Mouse (Mus musculus): ENCODE measurements around the gene Psmd9. TPM values are rescaled to one million over a fixed set of nuclear protein-coding genes. Genes with fewer than 3 reads are reported as not detected.
"Not testable (repeated sequence)": the region's sequence is repeated elsewhere in the genome, so short reads cannot be mapped to it uniquely, and the experiment has no call there.

The Psmd9 gene
- total and polyA plus RNA-seq, 3 experiments = 22.8 to 50.1 (median 24.2) TPM

GRCm38 (mm10) chr5:123192606-123193150 lies 23.5 kb downstream of the Psmd9 start:
- no peak overlapping the region for H3K4me3 ChIP-seq (ENCODE audit: low read depth, low read length)
- ATAC-seq (ENCODE audit: extremely low read depth, insufficient number of reproducible peaks, low FRiP score, poor library complexity, severe bottlenecking) = no peak

GRCm38 (mm10) chr5:123193436-123193835 lies 24.2 kb downstream of the Psmd9 start:
- DNase-seq (ENCODE audit: low spot score) (no peak), ATAC-seq (ENCODE audit: extremely low read depth, insufficient number of reproducible peaks, low FRiP score, poor library complexity, severe bottlenecking) (no peak)
- Histone ChIP-seq H3K4me1 (ENCODE audit: insufficient read depth, low read depth, low read length) (peaks cover 6% of the 10 kb centered on the region; the same call in 1 of the 2 replicates), H3K36me3 (replicated peaks) (no peaks in the 10 kb centered on the region), H3K9me3 (replicated peaks) (no peaks in the 10 kb centered on the region), H3K4me3 (ENCODE audit: low read depth, low read length) (no peak overlapping the region), H3K27me3 (ENCODE audit: insufficient read depth, low read length) (peaks cover 14% of the 10 kb centered on the region; the same call in 1 of the 2 replicates)
- TF ChIP-seq GATA2 (IDR thresholded peaks at IDR 0.05; ENCODE audit: borderline replicate concordance, low read depth, low read length) (no peak), GATA1 (IDR thresholded peaks at IDR 0.05; ENCODE audit: borderline replicate concordance, low read length) (no peak), POLR2AphosphoS5 (IDR thresholded peaks at IDR 0.05; ENCODE audit: insufficient replicate concordance, low read depth, low read length) (no peak), CTCF (IDR thresholded peaks at IDR 0.05; ENCODE audit: low read depth, low read length) (no peak), TAL1 (conservative IDR thresholded peaks at IDR 0.05; ENCODE audit: low read depth, low read length) (no peak)

More at GRCm38 (mm10) chr5:123192606-123193150, 23.5 kb downstream of the Psmd9 start:
- Histone ChIP-seq H3K4me1 (ENCODE audit: insufficient read depth, low read depth, low read length) (peaks cover 6% of the 10 kb centered on the region; the same call in 1 of the 2 replicates), H3K27me3 (ENCODE audit: insufficient read depth, low read length) (peaks cover 18% of the 10 kb centered on the region), H3K9me3 (replicated peaks) (no peaks in the 10 kb centered on the region), H3K36me3 (replicated peaks) (no peaks in the 10 kb centered on the region)
- DNase-seq (ENCODE audit: low spot score) = no peak
- TF ChIP-seq GATA2 (IDR thresholded peaks at IDR 0.05; ENCODE audit: borderline replicate concordance, low read depth, low read length) (no peak), GATA1 (IDR thresholded peaks at IDR 0.05; ENCODE audit: borderline replicate concordance, low read length) (no peak), CTCF (IDR thresholded peaks at IDR 0.05; ENCODE audit: low read depth, low read length) (no peak), TAL1 (conservative IDR thresholded peaks at IDR 0.05; ENCODE audit: low read depth, low read length) (no peak), POLR2AphosphoS5 (IDR thresholded peaks at IDR 0.05; ENCODE audit: insufficient replicate concordance, low read depth, low read length) (no peak)

GRCm38 (mm10) chr5:123194856-123195255 lies 25.6 kb downstream of the Psmd9 start:
- 0 out of 2 replicates have a peak, but pooled peaks cover 8% of the 10 kb centered on the region for H3K27me3 ChIP-seq (ENCODE audit: insufficient read depth, low read length)
- no peak overlapping the region for H3K4me3 ChIP-seq (ENCODE audit: low read depth, low read length)
- H3K36me3 ChIP-seq (replicated peaks) = no peaks in the 10 kb centered on the region
- H3K9me3 ChIP-seq (replicated peaks) = no peaks in the 10 kb centered on the region
- ATAC-seq (ENCODE audit: extremely low read depth, insufficient number of reproducible peaks, low FRiP score, poor library complexity, severe bottlenecking) (no peak), DNase-seq (ENCODE audit: low spot score) (no peak)
- H3K4me1 ChIP-seq (ENCODE audit: insufficient read depth, low read depth, low read length) = peaks cover 6% of the 10 kb centered on the region; the same call in 1 of the 2 replicates
- TF ChIP-seq GATA1 (IDR thresholded peaks at IDR 0.05; ENCODE audit: borderline replicate concordance, low read length) (no peak), CTCF (IDR thresholded peaks at IDR 0.05; ENCODE audit: low read depth, low read length) (no peak), POLR2AphosphoS5 (IDR thresholded peaks at IDR 0.05; ENCODE audit: insufficient replicate concordance, low read depth, low read length) (no peak)

- Histone ChIP-seq H3K36me3 (replicated peaks) (no peaks in the 10 kb centered on the region), H3K27me3 (ENCODE audit: insufficient read depth, low read length) (0 out of 2 replicates have a peak, but pooled peaks cover 8% of the 10 kb centered on the region), H3K9me3 (replicated peaks) (no peaks in the 10 kb centered on the region), H3K4me1 (ENCODE audit: insufficient read depth, low read depth, low read length) (peaks cover 6% of the 10 kb centered on the region; the same call in 1 of the 2 replicates), H3K4me3 (ENCODE audit: low read depth, low read length) (no peak overlapping the region)
- ATAC-seq (ENCODE audit: extremely low read depth, insufficient number of reproducible peaks, low FRiP score, poor library complexity, severe bottlenecking) (no peak), DNase-seq (ENCODE audit: low spot score) (no peak)
- TF ChIP-seq CTCF (IDR thresholded peaks at IDR 0.05; ENCODE audit: low read depth, low read length) (no peak), GATA1 (IDR thresholded peaks at IDR 0.05; ENCODE audit: borderline replicate concordance, low read length) (no peak), GATA2 (IDR thresholded peaks at IDR 0.05; ENCODE audit: borderline replicate concordance, low read depth, low read length) (no peak), POLR2AphosphoS5 (IDR thresholded peaks at IDR 0.05; ENCODE audit: insufficient replicate concordance, low read depth, low read length) (no peak), TAL1 (conservative IDR thresholded peaks at IDR 0.05; ENCODE audit: low read depth, low read length) (no peak)
Measured at GRCm38 (mm10) chr5:123195500-123196000, 26.3 kb downstream of the Psmd9 start.

- Histone ChIP-seq H3K9me3 (replicated peaks) (no peaks in the 10 kb centered on the region), H3K4me3 (ENCODE audit: low read depth, low read length) (no peak overlapping the region), H3K27me3 (ENCODE audit: insufficient read depth, low read length) (0 out of 2 replicates have a peak, but pooled peaks cover 8% of the 10 kb centered on the region), H3K4me1 (ENCODE audit: insufficient read depth, low read depth, low read length) (peaks cover 8% of the 10 kb centered on the region), H3K36me3 (replicated peaks) (no peaks in the 10 kb centered on the region)
- TF ChIP-seq POLR2AphosphoS5 (IDR thresholded peaks at IDR 0.05; ENCODE audit: insufficient replicate concordance, low read depth, low read length) (no peak), CTCF (IDR thresholded peaks at IDR 0.05; ENCODE audit: low read depth, low read length) (no peak), GATA2 (IDR thresholded peaks at IDR 0.05; ENCODE audit: borderline replicate concordance, low read depth, low read length) (no peak), GATA1 (IDR thresholded peaks at IDR 0.05; ENCODE audit: borderline replicate concordance, low read length) (no peak), TAL1 (conservative IDR thresholded peaks at IDR 0.05; ENCODE audit: low read depth, low read length) (no peak)
- DNase-seq (ENCODE audit: low spot score) (no peak), ATAC-seq (ENCODE audit: extremely low read depth, insufficient number of reproducible peaks, low FRiP score, poor library complexity, severe bottlenecking) (no peak)
Measured at GRCm38 (mm10) chr5:123196746-123197145, 27.5 kb downstream of the Psmd9 start.

- ATAC-seq (ENCODE audit: extremely low read depth, insufficient number of reproducible peaks, low FRiP score, poor library complexity, severe bottlenecking) (no peak), DNase-seq (ENCODE audit: low spot score) (no peak)
- TF ChIP-seq GATA2 (IDR thresholded peaks at IDR 0.05; ENCODE audit: borderline replicate concordance, low read depth, low read length) = no peak
- no peak for TF ChIP-seq GATA1 (IDR thresholded peaks at IDR 0.05; ENCODE audit: borderline replicate concordance, low read length)
- no peak for TF ChIP-seq CTCF (IDR thresholded peaks at IDR 0.05; ENCODE audit: low read depth, low read length)
- H3K36me3 ChIP-seq (replicated peaks) = no peaks in the 10 kb centered on the region
- H3K9me3 ChIP-seq (replicated peaks) = no peaks in the 10 kb centered on the region
- 0 out of 2 replicates have a peak, but pooled peaks cover 6% of the 10 kb centered on the region for H3K27me3 ChIP-seq (ENCODE audit: insufficient read depth, low read length)
- H3K4me1 ChIP-seq (ENCODE audit: insufficient read depth, low read depth, low read length) = peaks cover 8% of the 10 kb centered on the region
- no peak overlapping the region for H3K4me3 ChIP-seq (ENCODE audit: low read depth, low read length)
Measured at GRCm38 (mm10) chr5:123198523-123198922, 29.3 kb downstream of the Psmd9 start.

- DNase-seq (ENCODE audit: low spot score); H3K4me3 ChIP-seq (ENCODE audit: low read depth, low read length); ATAC-seq (ENCODE audit: extremely low read depth, insufficient number of reproducible peaks, low FRiP score, poor library complexity, severe bottlenecking); H3K36me3 ChIP-seq (replicated peaks); H3K27me3 ChIP-seq (ENCODE audit: insufficient read depth, low read length); H3K4me1 ChIP-seq (ENCODE audit: insufficient read depth, low read depth, low read length); H3K9me3 ChIP-seq (replicated peaks): not testable (repeated sequence)
Measured at GRCm38 (mm10) chr5:123200816-123201522, 31.8 kb downstream of the Psmd9 start.
